Mouse (Mus musculus): ENCODE measurements at regions not wholly inside any gene's neighbourhood (a gene's known extent, or its start where the extent isn't known, plus 50 kb on each side); places are given as distances from the start of the nearest gene placed in this dataset.

DNA sequence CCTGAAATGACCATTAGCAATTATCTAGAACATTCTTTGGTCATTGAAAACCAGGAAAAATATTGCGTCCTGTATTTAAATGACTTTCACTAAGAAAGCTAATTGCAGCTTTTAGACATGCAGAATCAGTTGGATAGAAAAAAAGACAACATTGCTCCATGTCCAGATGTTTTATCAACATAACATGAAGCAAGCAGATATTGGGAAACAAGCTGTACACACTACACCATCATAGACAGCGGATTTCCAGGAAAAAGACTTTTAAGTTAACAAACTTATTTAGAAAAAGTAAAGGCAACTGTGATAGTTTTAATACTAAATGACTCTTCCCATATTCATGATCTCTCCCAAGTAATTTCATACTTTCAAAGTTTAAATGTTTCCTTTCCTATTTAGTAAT, 675.5 kb downstream of the Slc22a22 start:
- TF ChIP-seq MXI1 (IDR thresholded peaks at IDR 0.05; ENCODE audit: low read depth, low read length) (no peak), ZC3H11A (IDR thresholded peaks at IDR 0.05; ENCODE audit: low read depth, low read length) (no peak)
